Mouse (Mus musculus): ENCODE results near the gene H6pd.

GRCm38 (mm10) chr4:149944214-149944613, 64.6 kb downstream of the H6pd start:
- TF ChIP-seq CTCF (IDR thresholded peaks at IDR 0.05; ENCODE audit: extremely low read depth, insufficient read length, insufficient replicate concordance, low read depth, low read length): no peak
- no peak for TF ChIP-seq POLR2A (IDR thresholded peaks at IDR 0.05; ENCODE audit: low read depth, low read length)
